Mouse (Mus musculus) urinary bladder, postnatal 4 days (tissue): ENCODE measurements at regions not wholly inside any gene's neighbourhood (a gene's known extent, or its start where the extent isn't known, plus 50 kb on each side); places are given as distances from the start of the nearest gene placed in this dataset.
A peak's percentile ranks its signal among the peaks of the same experiment; 100 is the strongest.

ENCODE experiments used
- DNase-seq, 2 experiments: peaks; one replicate each; pipeline ENCODE4 v3.0.0; 2021 to 2022; ENCODE audit warnings: low spot score in 2 of 2

- no peak for DNase-seq
These were observed 57.8 kb downstream of the Lsm3 start for GRCm38 (mm10) chr6:91573487-91573886.

GRCm38 (mm10) chr6:91574414-91574813, 58.7 kb downstream of the Lsm3 start:
- DNase-seq = no peak

- DNase-seq = peak; percentile 56 to 67
These were observed 60.1 kb downstream of the Lsm3 start for GRCm38 (mm10) chr6:91575662-91576364.

DNA sequence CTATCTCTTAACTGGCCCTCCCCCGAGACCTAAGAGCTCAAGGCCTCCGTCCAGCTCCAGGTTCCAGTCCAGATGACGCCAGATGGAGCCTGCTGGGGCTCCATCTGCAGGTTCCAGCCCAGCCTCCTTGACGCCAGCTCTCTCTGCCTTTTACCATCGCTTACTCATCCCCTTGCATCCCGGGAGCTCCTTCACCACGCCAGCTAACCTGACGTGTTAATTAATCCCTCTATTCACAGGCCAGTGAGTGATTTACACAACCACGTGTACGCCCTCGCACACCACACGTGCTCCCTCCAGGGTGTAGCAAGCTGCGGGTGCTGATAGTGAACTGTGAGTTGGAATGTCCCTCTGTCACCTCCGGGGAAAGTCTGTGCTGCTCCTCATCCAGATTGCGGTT, 61.2 kb downstream of the Lsm3 start:
- DNase-seq = no peak

DNA sequence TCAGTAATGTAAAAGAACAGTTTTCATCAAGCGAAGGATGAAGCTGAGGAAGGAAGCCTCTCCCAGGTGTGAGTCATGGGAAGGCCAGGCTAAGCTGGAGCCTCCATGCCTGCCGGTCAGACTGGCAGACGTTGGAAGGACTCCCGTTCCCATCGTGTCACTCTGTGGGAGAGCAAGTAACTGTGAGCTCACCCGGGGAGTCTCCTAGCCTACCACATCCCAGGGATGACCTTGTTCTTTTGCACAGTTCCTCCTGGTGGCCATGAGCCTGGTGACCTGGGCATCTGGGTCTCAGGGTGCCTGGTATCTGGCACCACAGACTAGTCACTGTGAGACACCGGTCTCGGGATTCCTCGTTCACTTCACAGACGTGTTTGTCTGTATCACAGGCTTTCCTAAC, 63.9 kb downstream of the Lsm3 start:
- DNase-seq = no peak

- DNase-seq = no peak
These were observed 64.9 kb downstream of the Lsm3 start for GRCm38 (mm10) chr6:91580607-91581006.

- DNase-seq = no peak
These were observed 66.6 kb downstream of the Lsm3 start for GRCm38 (mm10) chr6:91582338-91582737.

DNA sequence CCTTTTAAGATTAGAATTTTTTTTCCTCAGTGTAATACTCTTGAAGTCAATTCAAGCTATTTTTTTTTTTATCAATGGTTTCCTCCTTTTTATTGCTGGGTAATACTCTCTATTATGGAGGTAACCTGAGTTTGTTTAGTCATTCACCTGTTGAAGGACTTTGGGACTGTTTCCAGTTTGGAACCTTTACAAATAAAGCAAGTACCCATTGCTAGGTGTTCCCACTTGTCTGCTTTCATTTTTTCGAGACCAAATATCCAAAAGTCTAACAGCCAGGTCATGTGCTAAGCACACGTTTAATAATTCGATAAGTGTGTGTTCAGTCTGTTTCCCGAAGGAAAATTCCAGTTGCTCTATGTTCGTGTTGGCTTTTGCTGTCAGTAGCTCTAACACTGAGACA, 67.6 kb downstream of the Lsm3 start:
- DNase-seq = no peak

DNA sequence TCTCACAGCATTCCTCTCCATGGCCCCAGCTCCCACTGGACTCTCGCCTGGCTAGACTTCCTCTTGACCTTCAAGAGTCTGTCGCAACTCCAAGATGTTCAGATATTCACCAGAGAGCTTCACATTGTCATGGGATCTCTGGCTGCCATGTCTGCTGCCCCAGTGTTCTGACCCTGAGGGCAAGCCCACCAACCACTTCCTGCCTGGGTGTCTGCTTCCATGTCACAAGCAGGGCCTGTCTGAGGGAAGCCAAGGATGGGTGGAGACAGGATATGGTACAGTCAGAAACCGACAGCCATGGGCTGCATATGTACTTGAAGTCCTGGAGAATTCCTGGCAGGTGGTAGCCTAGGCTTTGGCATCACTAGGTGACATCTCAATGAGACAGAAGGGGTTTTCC, 69.8 kb downstream of the Lsm3 start:
- DNase-seq = no peak

DNA sequence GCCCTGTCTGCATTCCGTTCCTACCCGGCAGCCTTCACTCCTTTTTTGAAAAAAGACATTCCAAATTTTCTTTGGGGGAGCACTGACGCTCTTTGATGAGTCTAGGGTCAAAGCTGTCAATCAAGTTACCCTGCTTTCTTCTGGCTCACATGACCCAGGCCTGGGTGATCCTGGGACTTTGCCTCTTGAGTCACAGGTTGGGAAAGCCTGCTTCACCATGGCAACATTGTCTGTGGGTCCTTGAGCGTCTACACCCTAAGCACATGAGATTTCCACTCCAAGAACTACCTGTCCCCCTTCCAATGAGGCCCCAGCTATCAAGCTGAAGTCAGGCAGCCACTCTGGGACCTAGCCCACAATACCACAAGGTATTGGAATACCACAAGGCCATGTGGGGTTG, 73.5 kb downstream of the Lsm3 start:
- DNase-seq = no peak

DNA sequence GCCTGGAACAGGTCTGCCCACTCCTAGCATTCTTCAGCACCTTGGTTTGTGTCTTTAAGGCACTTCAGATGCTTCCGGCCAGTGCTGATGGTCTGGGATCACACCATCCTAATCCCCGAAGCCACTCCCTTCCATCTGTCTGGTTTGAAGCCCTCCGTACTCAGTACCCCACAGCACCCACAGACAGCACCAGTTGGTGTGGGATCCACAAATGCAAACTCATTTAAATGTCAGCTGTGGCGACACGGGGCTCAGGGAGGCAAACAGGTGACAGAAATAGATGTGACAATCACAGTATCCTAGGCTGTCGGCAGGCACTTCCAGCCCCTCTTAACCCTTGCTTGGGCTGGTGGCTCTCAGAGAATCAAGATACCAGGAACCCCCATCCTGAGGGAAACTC, 74.7 kb downstream of the Lsm3 start:
- DNase-seq = no peak

- peak in 1 of 2 experiments; percentile 68 for DNase-seq
These were observed 75.3 kb downstream of the Lsm3 start for GRCm38 (mm10) chr6:91590806-91591571.

DNA sequence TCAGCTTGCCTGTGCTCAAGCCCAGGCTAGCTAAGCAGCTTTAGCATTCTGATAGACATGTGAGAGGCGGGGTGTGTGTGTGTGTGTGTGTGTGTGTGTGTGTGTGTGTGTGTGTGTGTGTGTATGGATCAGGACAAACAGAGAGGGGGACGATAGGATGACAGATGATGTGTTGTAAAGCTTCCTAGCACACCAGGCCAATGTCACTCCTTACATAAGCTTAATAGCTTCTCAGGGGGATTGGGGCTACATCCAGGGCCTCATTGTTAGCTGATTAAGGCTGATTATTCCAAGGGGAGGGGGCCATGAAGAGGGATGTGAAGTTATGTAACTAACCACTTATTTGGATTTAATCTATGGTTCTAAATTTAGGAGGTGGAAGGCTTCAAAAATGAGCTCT, 76.9 kb downstream of the Lsm3 start:
- DNase-seq = no peak

- peak; percentile 88 to 90 for DNase-seq
These were observed 83.2 kb downstream of the Lsm3 start for GRCm38 (mm10) chr6:91598942-91599341.

DNA sequence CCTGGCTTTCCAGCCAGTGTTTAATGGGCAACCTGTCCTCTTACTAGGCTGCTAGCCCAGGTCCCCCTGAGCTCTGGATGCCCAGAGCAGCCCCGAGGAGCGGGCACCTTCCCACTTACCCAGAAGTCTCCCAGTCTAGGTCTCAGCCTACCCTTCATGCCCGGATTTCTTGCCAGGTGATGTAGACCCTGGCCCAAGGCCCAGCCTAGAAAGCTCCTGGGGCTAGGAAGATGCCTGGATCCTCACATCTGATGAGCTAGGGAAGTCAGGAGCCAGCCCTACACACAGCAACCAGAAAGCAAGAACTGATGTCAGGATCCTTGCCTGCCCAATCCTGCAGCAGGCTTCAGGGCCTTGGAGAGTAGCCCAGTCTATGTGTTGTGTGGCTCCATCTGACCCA, 83.7 kb upstream of the Slc6a6 start:
- DNase-seq = no peak

- no peak for DNase-seq
These were observed 77.1 kb upstream of the Slc6a6 start for GRCm38 (mm10) chr6:91606634-91607215.

- no peak for DNase-seq
These were observed 76.1 kb upstream of the Slc6a6 start for GRCm38 (mm10) chr6:91607613-91608272.

DNA sequence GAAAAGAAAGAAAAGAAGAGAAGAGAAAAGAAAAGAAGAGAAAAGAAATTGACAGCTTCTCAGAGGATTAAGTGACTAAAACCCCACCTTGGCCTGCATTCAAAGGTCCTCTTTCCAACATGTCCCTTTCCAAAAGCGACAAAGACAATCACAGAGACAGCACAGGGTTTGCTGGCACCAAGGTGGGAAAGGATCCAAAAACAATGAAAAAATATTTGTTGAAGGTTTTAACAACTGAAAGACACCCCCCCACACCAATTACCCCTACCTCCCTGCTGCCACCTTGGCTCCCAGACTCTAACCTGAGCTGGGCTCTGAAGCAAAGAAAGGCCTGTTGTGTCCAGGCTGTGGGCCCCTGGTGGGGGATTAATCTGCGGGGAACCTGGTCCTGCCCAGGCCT, 74.2 kb upstream of the Slc6a6 start:
- no peak for DNase-seq

GRCm38 (mm10) chr6:91615022-91615421, 68.8 kb upstream of the Slc6a6 start:
- DNase-seq = no peak

- DNase-seq = no peak
These were observed 67.3 kb upstream of the Slc6a6 start for GRCm38 (mm10) chr6:91616541-91616940.

- no peak for DNase-seq
These were observed 66.7 kb upstream of the Slc6a6 start for GRCm38 (mm10) chr6:91617031-91617596.

DNA sequence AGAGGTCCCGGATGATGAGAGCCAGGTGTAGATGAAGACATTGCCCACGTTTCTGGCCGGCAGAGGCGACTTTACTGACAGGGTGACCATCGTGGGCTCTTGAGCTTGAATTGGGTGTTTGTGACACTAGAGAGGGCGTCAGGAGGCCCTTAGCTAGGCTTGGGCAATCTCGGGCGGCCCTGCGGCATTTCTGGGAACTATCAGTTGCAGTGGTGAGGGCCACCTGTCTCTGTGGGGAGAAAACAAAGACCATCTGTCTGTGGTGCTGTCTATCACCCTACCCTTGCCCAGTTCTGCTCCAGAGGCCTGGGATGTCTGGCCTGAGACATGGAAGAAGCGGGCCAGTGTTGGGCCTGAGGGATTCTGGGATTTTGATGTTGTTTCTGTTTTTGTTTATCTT, 66.2 kb upstream of the Slc6a6 start:
- no peak for DNase-seq
